In the genomic region with DNA sequence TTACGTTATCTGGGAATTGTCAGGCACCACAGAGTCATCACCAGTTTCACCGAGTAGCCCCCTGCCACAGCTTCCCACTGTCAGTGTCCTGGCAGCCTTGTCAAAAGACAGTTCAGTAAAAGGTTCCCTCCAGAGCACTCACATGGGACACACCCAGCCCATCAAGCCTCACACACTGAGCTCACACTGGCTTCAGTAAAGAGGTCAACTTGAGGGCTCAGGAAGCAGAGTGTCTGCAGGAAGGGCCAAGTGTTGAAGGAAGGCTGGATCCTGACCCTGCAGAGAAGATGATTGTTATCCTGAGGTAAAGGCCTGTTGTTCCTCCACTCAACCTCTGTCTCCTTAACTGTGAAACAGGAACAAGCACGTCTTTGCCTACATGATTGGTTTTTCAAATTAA, we compare ENCODE assay signal across 22 mouse cellular contexts.
A peak's percentile ranks its signal among the peaks of the same experiment; 100 is the strongest.
DNase-seq lines count a peak whose midpoint lies in the region; ATAC-seq lines count a peak whose summit lies in the region.
"Had no signal": no experiment of that assay in that cellular context is flagged by ENCODE, and none has a peak within 500 bp of the region (broad histone marks: within the 10 kb centered on the region; RNA-seq: fewer than 3 reads in every experiment).

No protein-coding gene starts in this region.

- 51% methylated on average over 3 of the region's 3 CpGs for WGBS in heart, embryonic 12.5 days

- no peaks in the 10 kb centered on the region; the same call in 1 of the 2 replicates for H3K9me3 ChIP-seq in heart, embryonic 12.5 days (replicated peaks)
- H3K9me3 ChIP-seq: embryonic facial prominence, embryonic 10.5 days; embryonic facial prominence, embryonic 12.5 days; forebrain, embryonic 13.5 days; forebrain, embryonic 15.5 days; G1E had no signal

- no peak overlapping the region for H3K9ac ChIP-seq in heart, embryonic 12.5 days
- H3K9ac ChIP-seq: embryonic facial prominence, embryonic 12.5 days; forebrain, embryonic 13.5 days; forebrain, embryonic 15.5 days; forebrain, postnatal 0 days had no signal

- H3K4me1 ChIP-seq in heart, embryonic 12.5 days (replicated peaks): no peaks in the 10 kb centered on the region
- H3K4me1 ChIP-seq: embryonic facial prominence, embryonic 10.5 days; embryonic facial prominence, embryonic 12.5 days; forebrain, embryonic 13.5 days; forebrain, embryonic 15.5 days had no signal

- no peaks in the 10 kb centered on the region for H3K36me3 ChIP-seq in heart, embryonic 12.5 days
- H3K36me3 ChIP-seq: embryonic facial prominence, embryonic 10.5 days; embryonic facial prominence, embryonic 12.5 days; forebrain, embryonic 15.5 days; G1E had no signal

- no peak overlapping the region for H3K4me3 ChIP-seq in heart, embryonic 12.5 days
- H3K4me3 ChIP-seq: embryonic facial prominence, embryonic 10.5 days; embryonic facial prominence, embryonic 12.5 days; forebrain, embryonic 13.5 days; forebrain, embryonic 15.5 days had no signal

- H3K27me3 ChIP-seq in heart, embryonic 12.5 days (replicated peaks): no peaks in the 10 kb centered on the region
- H3K27me3 ChIP-seq: embryonic facial prominence, embryonic 12.5 days; forebrain, embryonic 13.5 days; forebrain, embryonic 15.5 days; Patski had no signal

- ATAC-seq in heart, embryonic 12.5 days (ENCODE audit: insufficient number of reproducible peaks, low FRiP score): 0 out of 2 replicates have a peak, but pooled peaks have one; percentile 29
- ATAC-seq: activated CD4-positive, CD25-positive, alpha-beta regulatory T cell, adult 4 months; forebrain, embryonic 13.5 days; forebrain, embryonic 15.5 days; forebrain, postnatal 0 days; Patski had no signal

- no peak for DNase-seq in heart, adult 18-20 months
- DNase-seq in ES-CJ7 (ENCODE audit: low read depth, low spot score) (peak; percentile 50), R1 (ENCODE audit: low read depth, low spot score) (peak; percentile 37)
- no peak for DNase-seq in kidney, adult 18-20 months
- DNase-seq in urinary bladder, postnatal 10 days (ENCODE audit: low spot score): no peak
- DNase-seq: adrenal gland, adult 8-10 months; adrenal gland, postnatal 14 days; adrenal gland, postnatal 36 days; cerebellum, adult 11-12 months; cerebellum, adult 2 months; cerebellum, adult 9-10 months; cerebellum, postnatal 10 days; cerebellum, postnatal 25 days; forebrain, postnatal 0 days had no signal

- H3K27ac ChIP-seq in heart, embryonic 12.5 days (ENCODE audit: poor library complexity, severe bottlenecking): no peak overlapping the region
- H3K27ac ChIP-seq: embryonic facial prominence, embryonic 10.5 days; embryonic facial prominence, embryonic 12.5 days; forebrain, embryonic 13.5 days; forebrain, embryonic 15.5 days had no signal

- H3K4me2 ChIP-seq in heart, embryonic 12.5 days: no peak overlapping the region
- H3K4me2 ChIP-seq: embryonic facial prominence, embryonic 12.5 days; forebrain, embryonic 13.5 days; forebrain, embryonic 15.5 days had no signal

Comparison
In these comparisons a context has a peak if more than half of its experiments do, and no peak if none do; other contexts are left out.
1. DNase-seq: peak in ES-CJ7 (single experiment) and R1 (single experiment); none in heart, adult 18-20 months (0 of 2), kidney, adult 18-20 months (single experiment) and urinary bladder, postnatal 10 days (single experiment).